Mouse (Mus musculus): ENCODE results near the gene Lonp1.

Gene Lonp1

DNA sequence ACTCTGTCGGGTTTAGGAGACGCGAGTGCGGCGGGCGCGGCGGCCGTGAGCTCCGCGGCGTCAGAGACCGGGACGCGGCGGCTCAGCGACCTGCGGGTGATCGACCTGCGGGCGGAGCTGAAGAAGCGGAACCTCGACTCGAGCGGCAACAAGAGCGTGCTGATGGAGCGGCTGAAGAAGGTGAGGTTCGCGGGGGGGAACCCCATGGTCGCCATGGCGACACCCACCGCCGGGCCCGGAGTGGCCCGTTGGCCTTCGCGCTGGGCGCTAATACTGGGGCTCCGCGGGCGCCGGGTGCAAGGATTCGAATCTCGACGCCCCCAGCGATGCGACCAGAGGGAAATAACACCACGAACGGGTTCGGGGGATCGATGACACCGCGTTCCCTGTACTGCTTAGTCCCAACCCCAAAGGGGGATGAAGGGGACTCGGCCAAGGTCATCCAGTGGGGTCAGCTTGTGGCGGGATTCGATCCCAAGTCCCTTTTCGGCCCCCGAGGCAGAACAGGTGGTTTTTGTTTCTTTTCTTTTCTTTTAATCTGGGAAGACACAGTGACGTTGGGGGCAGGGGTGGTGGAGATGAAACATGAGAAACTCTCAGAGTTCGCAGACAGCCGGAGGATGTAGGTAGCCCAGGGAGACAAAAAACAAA lies 41.4 kb downstream of the Lonp1 start:
- no peak for DNase-seq

DNA sequence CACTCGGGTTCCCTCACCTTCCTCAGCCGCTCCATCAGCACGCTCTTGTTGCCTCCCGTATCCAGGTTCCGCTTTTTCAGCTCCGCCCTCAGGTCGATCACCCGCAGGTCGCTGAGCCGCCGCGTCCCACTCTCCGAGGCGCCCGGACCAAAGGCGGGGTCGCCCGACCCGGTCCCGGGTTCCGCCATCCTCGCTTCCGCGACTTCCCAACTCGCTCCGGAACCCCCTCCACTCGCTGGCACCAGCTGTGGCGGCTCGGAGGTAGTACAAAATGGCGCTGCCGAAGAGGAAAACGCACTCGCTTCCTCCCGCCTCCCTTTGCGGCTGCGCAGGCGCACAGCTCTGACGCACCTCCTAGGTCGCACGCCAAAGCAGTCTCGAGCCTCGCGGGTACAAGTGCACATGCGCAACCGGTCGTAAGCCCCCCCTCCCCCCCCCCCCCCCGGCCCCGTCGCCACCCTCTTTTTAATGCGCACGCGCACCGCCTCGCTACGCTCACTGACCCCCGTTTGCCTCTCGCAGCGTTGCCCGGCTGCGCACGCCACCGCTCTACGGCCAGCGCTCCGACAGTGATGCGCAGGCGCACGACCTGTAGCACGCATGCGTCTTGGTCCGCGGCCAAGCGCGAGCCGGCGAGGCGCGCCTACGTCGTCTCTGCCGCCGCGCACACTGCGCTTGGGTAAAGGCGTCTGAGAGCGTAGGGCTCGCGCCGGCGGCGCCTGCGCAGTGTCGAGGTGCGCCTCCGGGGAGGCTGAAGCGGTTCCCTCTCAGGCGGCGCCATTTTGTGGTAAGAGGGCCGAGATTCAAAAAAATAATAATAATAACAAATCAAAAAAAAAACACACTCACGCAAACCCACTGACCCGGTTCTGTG lies 42.2 kb downstream of the Lonp1 start, which contains the start of the genes Safb2 and Safb:
Gene Safb2, minus strand, starts transcription at position 329 of the 874 bp plus-strand sequence.
Gene Safb, plus strand, starts transcription at position 569 of the 874 bp plus-strand sequence.
- peak; percentile 99 for DNase-seq

DNA sequence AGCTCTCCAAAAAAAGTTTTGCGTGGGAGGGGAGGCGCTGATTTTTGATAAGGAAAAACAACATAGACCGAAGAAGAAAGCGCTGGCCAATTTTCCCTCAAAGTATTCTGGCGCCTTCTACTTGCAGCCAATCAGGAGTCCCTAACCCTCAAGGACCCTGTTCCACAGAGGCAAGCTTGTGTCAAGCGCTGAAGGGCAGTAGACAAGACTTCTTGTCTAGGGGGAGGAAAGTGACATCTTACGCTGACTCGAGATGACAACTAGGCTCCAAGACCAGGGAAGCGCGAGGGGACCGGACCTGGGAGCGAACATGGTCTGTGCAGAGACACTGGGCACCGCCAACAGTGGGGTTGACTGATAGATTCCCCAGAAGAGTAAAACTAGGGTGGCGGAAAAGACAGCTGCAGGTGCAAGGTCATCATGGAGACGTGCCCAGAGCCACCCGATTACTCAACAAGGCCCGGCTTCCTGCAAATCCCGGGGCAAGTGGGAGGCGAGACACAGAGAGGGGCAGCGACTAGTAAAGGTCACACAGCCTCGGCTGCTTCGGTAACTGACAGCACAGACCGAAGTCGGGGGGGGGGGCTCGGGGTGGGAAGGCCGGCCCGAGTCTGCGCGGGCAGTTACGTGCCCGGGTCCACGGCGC lies 43.0 kb downstream of the Lonp1 start:
- no peak for DNase-seq

DNA sequence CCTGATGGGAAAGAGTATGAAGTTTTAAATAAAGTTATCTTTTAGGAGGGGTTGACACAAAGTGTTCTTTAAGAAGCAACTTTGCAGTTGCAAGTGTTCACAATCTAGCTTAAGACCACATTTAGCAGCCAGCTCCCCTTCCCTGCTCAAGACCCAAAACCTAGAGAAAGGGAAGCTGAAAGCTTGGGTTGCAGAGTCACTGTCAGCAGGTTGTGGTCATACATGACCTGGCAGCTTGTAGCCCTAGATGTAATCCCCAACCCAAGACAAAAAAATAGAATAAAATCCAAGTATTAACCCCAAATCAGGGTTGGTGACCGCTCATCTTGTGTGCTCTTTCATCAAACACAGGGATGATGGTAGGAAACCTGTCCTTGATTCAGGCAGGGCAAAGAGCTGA lies 43.6 kb downstream of the Lonp1 start:
- no peak for DNase-seq

DNA sequence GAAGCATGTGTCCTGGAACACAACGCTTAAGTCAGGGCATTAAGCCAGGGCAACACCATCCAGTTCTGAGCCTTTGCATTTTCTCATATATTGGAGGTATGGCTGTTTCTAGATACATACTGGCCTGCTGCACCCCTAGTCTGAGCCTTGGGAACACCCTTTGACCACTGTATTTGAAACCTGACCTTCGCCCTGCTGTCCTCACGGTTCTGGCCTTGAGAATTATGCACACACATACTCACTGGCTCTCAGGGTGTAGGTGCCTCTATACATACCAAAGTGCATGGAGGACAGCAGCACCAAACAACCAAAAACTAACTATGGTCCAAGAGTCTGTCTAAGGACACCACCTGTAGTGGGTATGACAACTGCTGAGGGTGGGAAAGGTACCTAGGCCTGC lies 53.7 kb downstream of the Lonp1 start:
- no peak for DNase-seq

DNA sequence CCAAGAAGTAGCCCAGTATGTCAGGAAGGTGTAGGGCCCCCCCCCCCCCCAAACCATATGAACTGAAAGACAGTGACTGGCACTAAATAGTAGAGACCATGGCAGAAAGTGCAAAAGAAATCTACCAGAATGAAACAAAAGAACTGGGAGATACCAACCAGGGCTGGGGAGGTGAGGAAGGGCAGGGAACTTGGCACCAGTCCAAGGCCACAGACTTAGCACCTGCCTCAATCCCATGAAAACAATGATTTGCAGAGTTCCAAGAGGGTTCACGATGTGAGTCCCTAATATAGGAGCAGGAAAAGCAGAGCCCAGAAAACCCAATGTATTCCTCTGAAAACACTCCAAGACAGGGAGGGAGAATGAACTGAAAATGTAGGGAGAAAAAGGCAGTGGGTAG lies 54.5 kb downstream of the Lonp1 start:
- peak; percentile 55 for DNase-seq

DNA sequence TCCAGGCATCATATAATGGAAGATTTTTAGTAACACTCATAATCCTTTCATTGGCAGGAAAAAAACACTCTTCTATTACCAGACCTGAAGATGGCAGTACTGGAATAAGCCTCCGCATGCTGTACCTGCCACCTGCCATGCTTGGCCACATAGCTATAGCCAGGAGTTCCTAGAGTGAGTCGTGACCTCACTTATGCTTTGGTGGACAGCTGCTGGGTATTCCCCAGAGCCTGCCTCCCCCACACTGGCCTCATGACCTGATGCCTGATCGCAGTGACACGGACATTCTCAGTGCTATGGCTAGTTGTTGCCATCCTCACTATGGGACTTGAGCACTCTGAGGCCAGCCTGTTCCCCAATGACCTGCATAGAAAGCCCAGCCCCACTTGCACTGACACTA lies 56.4 kb downstream of the Lonp1 start:
- DNase-seq = no peak

DNA sequence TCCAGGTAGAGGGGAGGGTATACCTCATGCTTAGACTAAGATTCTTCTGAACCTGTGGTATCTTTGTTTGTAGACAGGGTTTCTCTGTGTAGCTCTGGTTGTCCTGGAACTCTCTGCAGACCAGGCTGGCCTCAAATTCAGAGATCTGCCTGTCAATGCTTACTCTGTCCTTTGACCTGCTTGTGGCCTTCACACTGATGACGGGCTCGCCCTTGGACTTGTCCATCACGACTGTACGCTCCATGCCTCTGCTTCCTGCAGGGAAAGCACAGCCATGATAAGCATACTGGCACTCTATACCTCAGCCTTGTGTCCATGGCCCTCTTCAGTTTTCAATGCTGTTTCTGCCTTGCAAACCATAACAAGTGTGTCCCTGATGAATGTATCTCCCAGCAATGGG lies 59.3 kb downstream of the Lonp1 start:
- no peak for DNase-seq

DNA sequence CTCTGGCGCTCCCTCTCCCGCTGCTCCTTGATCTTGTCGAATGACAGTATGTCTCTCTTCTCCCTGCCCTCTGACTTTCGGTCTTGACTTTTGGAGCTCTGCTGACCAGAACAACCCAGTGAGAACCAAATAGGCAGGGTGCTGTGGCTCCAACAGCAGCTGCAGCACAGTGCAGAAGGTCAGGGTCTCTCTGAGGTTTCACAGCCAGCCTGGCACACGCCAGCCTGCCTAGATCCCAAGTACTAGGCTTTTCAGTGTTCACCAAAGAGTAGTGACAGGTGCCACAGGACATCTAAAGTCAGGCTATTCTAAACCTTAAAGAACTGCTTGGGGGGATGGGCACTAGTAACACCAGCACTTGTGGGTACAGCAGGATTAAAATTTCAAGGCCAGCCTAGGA lies 59.8 kb downstream of the Lonp1 start:
- no peak for DNase-seq

DNA sequence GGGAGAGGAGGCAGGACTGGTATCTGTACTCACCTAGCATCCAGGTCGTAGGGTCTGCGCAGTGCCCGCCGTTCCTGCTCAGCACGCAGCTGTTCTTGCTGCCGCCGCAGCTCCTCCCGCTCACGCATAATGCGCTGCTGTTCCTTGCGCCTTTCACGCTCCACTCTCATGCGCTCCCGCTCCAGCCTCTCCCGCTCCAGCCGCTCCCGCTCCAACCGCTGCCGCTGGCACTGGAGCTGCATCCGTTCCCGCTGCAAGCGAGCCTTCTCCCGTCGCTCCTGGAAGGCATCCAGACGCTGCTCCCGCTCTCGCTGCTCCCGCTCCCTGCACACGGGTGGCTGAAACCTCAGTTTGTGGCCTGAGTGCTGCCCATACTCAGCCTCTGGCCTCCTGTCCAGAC lies 60.4 kb downstream of the Lonp1 start:
- no peak for DNase-seq

Data from retina, postnatal 1 day (tissue).